Mouse (Mus musculus): ENCODE results near the gene Adcy1.
A peak's percentile ranks its signal among the peaks of the same experiment; 100 is the strongest.

GRCm38 (mm10) chr11:7144369-7144768 lies 81.1 kb downstream of the Adcy1 start:
- no peak for TF ChIP-seq POLR2A (IDR thresholded peaks at IDR 0.05; ENCODE audit: extremely low read depth, insufficient read depth, low read length)
- TF ChIP-seq CTCF (IDR thresholded peaks at IDR 0.05; ENCODE audit: low read depth, low read length) = peak; percentile 81

All from liver, adult 2 months (tissue).